Mouse (Mus musculus) embryo, embryonic 10.5 days (tissue): Measurements from ENCODE around the gene Zfp60.
"Not testable (repeated sequence)": the region's sequence is repeated elsewhere in the genome, so short reads cannot be mapped to it uniquely, and the experiment has no call there.

Source experiments
- DNase-seq: peaks from one replicate; pipeline ENCODE4 v3.0.0-alpha.2; 2015; ENCODE audit warnings: low spot score

Gene Zfp60

DNA sequence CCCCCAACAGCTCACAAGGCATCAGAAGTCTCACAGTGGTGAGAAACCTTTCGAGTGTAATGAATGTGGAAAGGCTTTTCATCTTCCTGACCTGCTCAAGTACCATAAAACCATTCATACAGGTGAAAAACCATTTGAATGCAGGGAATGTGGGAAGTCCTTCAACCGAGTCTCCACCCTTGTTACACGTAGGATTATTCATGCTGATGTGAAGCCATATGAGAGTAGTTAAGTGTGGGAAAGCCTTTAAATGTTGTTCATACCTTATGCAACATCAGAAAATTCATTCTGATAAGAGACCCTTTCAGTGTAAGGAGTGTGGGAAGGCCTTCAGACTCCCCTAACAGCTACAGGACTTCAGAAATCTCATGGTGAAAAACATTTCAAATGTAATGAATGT is 62.7 kb downstream of the Zfp60 start:
- DNase-seq: not testable (repeated sequence)

DNA sequence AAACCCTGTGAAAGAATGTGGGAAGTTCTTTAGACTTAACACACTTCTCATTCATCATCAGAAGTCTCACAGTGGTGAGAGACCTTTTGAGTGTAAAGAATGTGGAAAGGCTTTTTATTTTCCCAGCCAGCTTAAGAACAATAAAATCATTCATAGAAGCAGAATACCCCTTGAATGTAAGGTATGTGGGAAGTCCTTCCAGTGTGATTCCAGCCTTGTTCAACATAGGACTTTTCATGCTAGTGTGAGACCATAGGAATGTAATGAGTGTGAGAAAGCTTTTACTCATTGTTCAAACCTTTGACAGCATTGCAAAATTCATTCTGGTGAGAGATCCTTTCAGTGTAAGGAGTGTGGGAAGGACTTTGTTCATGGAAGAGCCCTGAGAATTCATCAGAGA is 63.4 kb downstream of the Zfp60 start:
- no peak for DNase-seq

DNA sequence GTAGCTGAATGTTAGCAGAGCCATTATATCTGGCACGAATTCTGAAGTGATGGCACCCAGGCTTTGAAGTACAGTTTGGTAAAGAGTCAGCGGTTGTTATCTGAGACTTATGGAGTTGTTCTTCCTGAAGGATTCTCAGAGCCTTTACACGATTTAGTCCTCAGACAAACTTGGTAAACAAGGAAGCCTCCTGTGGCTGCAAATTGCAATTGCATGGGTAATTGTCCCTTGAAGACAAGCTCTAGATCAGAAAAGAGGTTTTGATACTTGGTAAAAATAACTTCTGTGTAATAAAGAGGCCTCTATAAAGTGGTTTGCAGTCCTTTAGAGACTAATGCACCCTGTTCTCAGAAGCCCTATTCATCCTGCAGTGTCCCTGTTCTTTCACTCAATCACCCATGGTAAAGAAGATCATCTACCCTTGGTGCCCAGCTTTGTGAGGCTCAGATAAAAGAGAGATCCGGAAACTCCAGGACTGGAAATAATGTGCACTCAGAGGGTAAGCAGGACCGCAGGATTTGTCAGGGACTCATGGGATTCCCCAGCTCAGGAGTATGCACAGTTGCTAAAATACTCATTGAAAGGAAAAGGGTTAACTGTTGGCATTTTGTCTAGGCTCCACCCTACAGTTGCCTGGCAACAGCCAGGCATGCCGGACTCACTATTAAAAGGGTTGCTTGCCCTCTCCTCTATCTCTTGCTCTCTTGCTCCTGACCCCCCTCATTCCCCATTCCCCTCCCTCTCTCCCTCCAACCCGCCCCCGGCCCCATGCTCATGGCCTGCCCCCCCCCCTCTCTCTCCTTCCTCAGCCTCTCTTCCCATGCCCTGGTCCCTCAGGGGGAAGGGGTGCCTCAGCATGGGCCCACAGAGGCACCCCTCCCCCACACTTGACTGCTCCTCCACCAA is 67.0 kb downstream of the Zfp60 start:
- DNase-seq: peak; percentile 88

DNA sequence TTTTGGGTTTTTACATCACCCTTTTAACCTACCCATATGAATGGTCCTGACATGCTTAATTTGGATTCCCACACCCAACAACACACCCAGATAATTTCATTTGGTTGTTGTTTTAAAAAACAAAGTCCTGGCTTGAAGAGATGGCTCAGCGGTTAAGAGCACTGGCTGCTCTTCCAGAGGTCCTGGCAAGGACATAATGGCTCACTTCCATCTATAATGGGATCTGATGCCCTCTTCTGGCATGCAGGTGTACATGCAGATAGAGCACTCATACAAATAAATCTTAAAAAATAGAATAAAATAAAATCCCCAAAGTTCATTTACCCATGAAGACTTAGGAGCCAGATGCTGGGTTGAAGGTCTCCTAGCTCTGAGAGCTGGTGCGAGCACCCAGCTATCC is 69.9 kb downstream of the Zfp60 start:
- DNase-seq: peak; percentile 34

DNA sequence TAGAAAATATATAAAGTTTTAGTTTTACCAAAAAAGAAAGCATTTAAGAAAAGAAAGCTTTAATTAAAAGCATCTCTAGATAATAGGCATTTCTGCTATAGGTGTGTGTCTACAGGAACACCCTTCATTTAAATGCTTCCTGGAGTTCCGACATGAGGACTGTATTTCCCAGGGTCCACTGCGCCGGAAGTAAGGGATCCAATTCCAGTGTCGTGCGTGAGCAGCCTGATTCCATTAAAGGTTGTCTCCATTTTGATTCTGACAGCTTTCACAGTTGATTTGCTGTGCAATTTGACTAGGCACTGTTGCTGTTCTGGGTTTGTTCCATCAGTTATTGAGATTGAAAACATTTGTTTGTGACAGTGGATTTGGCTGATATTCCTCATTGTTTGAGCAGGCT is 71.8 kb downstream of the Zfp60 start:
- no peak for DNase-seq
